Mouse (Mus musculus): ENCODE results near the gene Bicra.

- TF ChIP-seq POLR2A (IDR thresholded peaks at IDR 0.05; ENCODE audit: insufficient read length, low read depth) (no peak), MAX (IDR thresholded peaks at IDR 0.05; ENCODE audit: low read depth) (no peak), TCF12 (IDR thresholded peaks at IDR 0.05; ENCODE audit: insufficient read depth, poor library complexity, severe bottlenecking) (no peak), E2F4 (IDR thresholded peaks at IDR 0.05; ENCODE audit: insufficient read depth) (no peak), POLR2AphosphoS2 (IDR thresholded peaks at IDR 0.05; ENCODE audit: insufficient read length, low read depth) (no peak), MYOG (IDR thresholded peaks at IDR 0.05; ENCODE audit: control insufficient read depth in 1 of 3, insufficient read depth in 1 of 3, insufficient read length in 2 of 3, low read depth in 2 of 3) (no peak), REST (IDR thresholded peaks at IDR 0.05; ENCODE audit: insufficient read depth, insufficient read length) (no peak), CEBPB (IDR thresholded peaks at IDR 0.05; ENCODE audit: insufficient read depth, poor library complexity, severe bottlenecking) (no peak), USF1 (IDR thresholded peaks at IDR 0.05; ENCODE audit: low read depth) (no peak), SRF (IDR thresholded peaks at IDR 0.05; ENCODE audit: control insufficient read depth, insufficient read length, low read depth) (no peak)
These were observed 23.1 kb upstream of the Bicra start for GRCm38 (mm10) chr7:16070846-16071245.

Data from myocyte (in vitro differentiated cells).